Mouse (Mus musculus) liver, embryonic 14.5 days (tissue): Measurements from ENCODE around the gene Btbd10.
A peak's percentile ranks its signal among the peaks of the same experiment; 100 is the strongest.

Experiments used
- CTCF ChIP-seq: IDR thresholded peaks from 2 replicates; pipeline ENCODE4 v1.5.1; 2016; ENCODE audit warnings: antibody characterized with exemption, low read depth, control low read depth
- EP300 ChIP-seq: IDR thresholded peaks from 2 replicates; pipeline ENCODE4 v1.6.1; 2016; ENCODE audit warnings: antibody characterized with exemption, low read depth

DNA sequence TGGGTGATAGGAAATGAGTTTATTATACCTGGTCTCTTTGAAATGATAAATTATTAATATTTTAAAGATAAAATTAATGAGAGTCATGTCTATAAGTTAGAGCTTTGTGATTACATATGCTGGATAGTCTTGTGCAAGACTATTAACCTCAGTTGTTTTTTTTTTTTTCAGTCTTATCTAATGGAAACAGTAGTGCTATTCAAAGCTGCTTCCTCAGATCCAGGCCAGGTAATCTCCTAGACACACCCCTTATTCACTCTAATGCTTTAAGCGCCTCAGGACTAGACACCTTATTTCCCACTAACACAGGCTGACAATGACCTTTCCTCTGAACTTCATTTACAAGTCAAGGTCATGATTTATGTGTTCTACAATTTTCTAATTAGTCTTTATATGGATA, 20.1 kb downstream of the Btbd10 start:
- TF ChIP-seq CTCF (no peak), EP300 (peak; percentile 61)
